ENCODE assay signal across 8 mouse cellular contexts in the genomic region with DNA sequence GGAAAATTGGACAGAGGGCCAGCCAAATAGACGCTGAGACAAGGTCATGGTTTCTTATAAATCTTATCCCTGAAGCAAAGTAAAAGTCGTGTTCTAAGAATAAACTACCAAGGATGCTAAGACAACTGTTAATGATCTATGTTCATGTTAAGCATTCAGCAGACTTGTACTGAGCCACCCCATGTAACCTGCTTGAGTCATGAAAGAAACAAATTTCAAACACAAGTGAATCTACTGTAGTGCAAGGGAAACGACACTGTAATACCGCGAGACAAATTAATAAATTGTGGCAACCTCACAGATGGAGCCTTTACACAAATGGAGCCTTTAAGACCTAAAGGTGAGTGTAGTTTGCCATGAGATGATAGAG. TPM values are rescaled to one million over a fixed set of nuclear protein-coding genes. Genes with fewer than 3 reads are reported as not detected.
DNase-seq lines count a peak whose midpoint lies in the region; ATAC-seq and TF ChIP-seq lines count a peak whose summit lies in the region.

No protein-coding gene starts in this region.

- no peak for DNase-seq in heart, postnatal 36 days
- no peak for DNase-seq in hindbrain, embryonic 11.5 days (ENCODE audit: low spot score)
- no peak for DNase-seq in right cerebral cortex, adult 18-20 months
- no peak for DNase-seq in spleen, adult 18-20 months
- DNase-seq in left cerebral cortex, postnatal 10 days (ENCODE audit: extremely low spot score in 1 of 2, low spot score in 2 of 2): no peak

- H3K36me3 ChIP-seq in heart, embryonic 11.5 days (ENCODE audit: control insufficient read depth, insufficient read depth, low read length): no peaks in the 10 kb centered on the region
- no peaks in the 10 kb centered on the region for H3K36me3 ChIP-seq in hindbrain, embryonic 11.5 days (ENCODE audit: control insufficient read depth, insufficient read depth, low read length)
- H3K36me3 ChIP-seq in liver, embryonic 16.5 days (ENCODE audit: control insufficient read depth, insufficient read depth): no peaks in the 10 kb centered on the region

- WGBS in heart, embryonic 11.5 days (ENCODE audit: insufficient replicate concordance): 26% methylated on average over 5 of the region's 5 CpGs
- WGBS in hindbrain, embryonic 11.5 days: 30% methylated on average over 5 of the region's 5 CpGs
- 27% methylated on average over 5 of the region's 5 CpGs for WGBS in liver, embryonic 16.5 days (ENCODE audit: insufficient replicate concordance)

- no peaks in the 10 kb centered on the region for H3K27me3 ChIP-seq in heart, embryonic 11.5 days (ENCODE audit: control insufficient read depth, insufficient read depth, low read length)
- no peaks in the 10 kb centered on the region for H3K27me3 ChIP-seq in hindbrain, embryonic 11.5 days (ENCODE audit: control insufficient read depth, insufficient read depth, low read length)
- H3K27me3 ChIP-seq in liver, embryonic 16.5 days (ENCODE audit: control insufficient read depth, insufficient read depth, low read depth, low read length): no peaks in the 10 kb centered on the region

- peaks cover 4% of the 10 kb centered on the region; the same call in 1 of the 2 replicates for H3K4me1 ChIP-seq in heart, embryonic 11.5 days (ENCODE audit: control insufficient read depth, insufficient read depth, low read length)
- H3K4me1 ChIP-seq in bone marrow macrophage, adult 2 months (ENCODE audit: control insufficient read depth, insufficient read depth, low read length): peaks cover 5% of the 10 kb centered on the region
- H3K4me1 ChIP-seq in hindbrain, embryonic 11.5 days (replicated peaks; ENCODE audit: control insufficient read depth, insufficient read depth, low read length): no peaks in the 10 kb centered on the region
- H3K4me1 ChIP-seq in liver, embryonic 16.5 days (ENCODE audit: control insufficient read depth, low read depth, low read length): peaks cover 4% of the 10 kb centered on the region; the same call in 1 of the 2 replicates

- peak overlapping the region; percentile 81 for H3K4me2 ChIP-seq in heart, embryonic 11.5 days
- H3K4me2 ChIP-seq in hindbrain, embryonic 11.5 days (replicated peaks; ENCODE audit: low read depth, low read length): no peak overlapping the region
- peak overlapping the region; percentile 88 for H3K4me2 ChIP-seq in liver, embryonic 16.5 days (ENCODE audit: low read depth, low read length)

- no peak overlapping the region for H3K27ac ChIP-seq in heart, embryonic 11.5 days (ENCODE audit: low read depth, low read length)
- H3K27ac ChIP-seq in bone marrow macrophage, adult 2 months (ENCODE audit: insufficient read depth, low read depth, low read length): no peak overlapping the region
- no peak overlapping the region for H3K27ac ChIP-seq in hindbrain, embryonic 11.5 days (ENCODE audit: low read depth, low read length)
- no peak overlapping the region for H3K27ac ChIP-seq in liver, embryonic 16.5 days (ENCODE audit: low read length)

- 0 out of 2 replicates have a peak, but pooled peaks cover 3% of the 10 kb centered on the region for H3K9me3 ChIP-seq in heart, embryonic 11.5 days (replicated peaks; ENCODE audit: control insufficient read depth, low read length)
- peaks cover 2% of the 10 kb centered on the region; the same call in 1 of the 2 replicates for H3K9me3 ChIP-seq in hindbrain, embryonic 11.5 days (ENCODE audit: control insufficient read depth, low read length)
- H3K9me3 ChIP-seq in liver, embryonic 16.5 days (replicated peaks; ENCODE audit: control insufficient read depth, low read length): no peaks in the 10 kb centered on the region

- intact Hi-C loops in heart, postnatal 36 days (cut with DNase I): loop anchor here (5.0 kb wide), 1 partner anchor 233 kb away; a partner anchor contains a TSS
- intact Hi-C loops in left cerebral cortex, postnatal 10 days (cut with DNase I): no loop called here

- no peak for TF ChIP-seq POLR2A in bone marrow macrophage, adult 2 months (IDR thresholded peaks at IDR 0.05; ENCODE audit: borderline replicate concordance, low read depth, low read length)

- no peak for ATAC-seq in heart, embryonic 11.5 days (replicated peaks; ENCODE audit: insufficient number of reproducible peaks, low FRiP score, low TSS enrichment)
- peak; percentile 67 for ATAC-seq in hindbrain, embryonic 11.5 days (ENCODE audit: low FRiP score)
- ATAC-seq in liver, embryonic 16.5 days (ENCODE audit: low read depth): no peak

- TF ChIP-seq CTCF in bone marrow macrophage, adult 2 months (IDR thresholded peaks at IDR 0.05; ENCODE audit: low read depth, low read length): no peak

- H3K4me3 ChIP-seq in heart, embryonic 11.5 days (ENCODE audit: low read depth, low read length): no peak overlapping the region
- H3K4me3 ChIP-seq in bone marrow macrophage, adult 2 months (ENCODE audit: insufficient read depth, low read length): peak overlapping the region; percentile 81
- no peak overlapping the region for H3K4me3 ChIP-seq in hindbrain, embryonic 11.5 days (ENCODE audit: low read depth, low read length)
- no peak overlapping the region; the same call in 1 of the 2 replicates for H3K4me3 ChIP-seq in liver, embryonic 16.5 days (ENCODE audit: low read depth, low read length)

- H3K9ac ChIP-seq in heart, embryonic 11.5 days (ENCODE audit: low read depth, low read length): no peak overlapping the region
- H3K9ac ChIP-seq in hindbrain, embryonic 11.5 days (ENCODE audit: low read depth, low read length): no peak overlapping the region
- no peak overlapping the region for H3K9ac ChIP-seq in liver, embryonic 16.5 days (ENCODE audit: low read depth, low read length)

RNA-seq across cellular contexts. Expression of a gene that starts 0.3 kb away (rescaled TPM):
- 45.5 and 45.9 TPM in 2 replicates for polyA plus RNA-seq in heart, embryonic 11.5 days (2014; fragmentation: Nextera tagmentation; extraction: Ambion mirVana)
- 10 to 100 TPM in 1 of 2 experiments, 1 to 10 TPM in 1; 9.6 to 11.2 TPM for total RNA-seq in heart, postnatal 36 days (2021)
- 6.9 and 9.2 TPM in 2 replicates for polyA plus RNA-seq in bone marrow macrophage, adult 2 months (2012; ENCODE audit: insufficient read depth, insufficient read length, missing spikeins)
- 86.2 and 91.2 TPM in 2 replicates for polyA plus RNA-seq in hindbrain, embryonic 11.5 days (2014; fragmentation: Nextera tagmentation; extraction: Ambion mirVana)
- 10.4 and 11.8 TPM in 2 replicates for polyA plus RNA-seq in liver, embryonic 16.5 days (2015; fragmentation: Nextera tagmentation; extraction: Ambion mirVana)
- total RNA-seq in left cerebral cortex, postnatal 10 days (2021): 10 to 100 TPM; 82.4 to 85.6 TPM

RNA-seq across cellular contexts. Expression of a gene that starts 48.0 kb away (rescaled TPM):
- 8.7 and 10.4 TPM in 2 replicates for polyA plus RNA-seq in heart, embryonic 11.5 days (2014; fragmentation: Nextera tagmentation; extraction: Ambion mirVana)
- total RNA-seq in heart, postnatal 36 days (2021): 10 to 100 TPM; 15.8 to 17.8 TPM
- 2.1 TPM in 2 replicates for polyA plus RNA-seq in bone marrow macrophage, adult 2 months (2012; ENCODE audit: insufficient read depth, insufficient read length, missing spikeins)
- 11.0 and 15.0 TPM in 2 replicates for polyA plus RNA-seq in hindbrain, embryonic 11.5 days (2014; fragmentation: Nextera tagmentation; extraction: Ambion mirVana)
- 1.9 and 2.2 TPM in 2 replicates for polyA plus RNA-seq in liver, embryonic 16.5 days (2015; fragmentation: Nextera tagmentation; extraction: Ambion mirVana)
- total RNA-seq in left cerebral cortex, postnatal 10 days (2021): 10 to 100 TPM in 1 of 2 experiments, 1 to 10 TPM in 1; 10.0 to 10.6 TPM
